Mouse (Mus musculus): ENCODE data around the gene Kif14.

GRCm38 (mm10) chr1:136543920-136544319 lies 77.8 kb downstream of the Kif14 start:
- no peak for TF ChIP-seq TAL1 (IDR thresholded peaks at IDR 0.05; ENCODE audit: low read length)
- no peak for TF ChIP-seq GATA1 (IDR thresholded peaks at IDR 0.05; ENCODE audit: low read length)
